Mouse (Mus musculus) lung, postnatal 36 days (tissue): ENCODE data around the gene Phf21a.
"Not testable (repeated sequence)": the region's sequence is repeated elsewhere in the genome, so short reads cannot be mapped to it uniquely, and the experiment has no call there.

ENCODE experiments used
- DNase-seq: peaks from one replicate; pipeline ENCODE4 v3.0.0; 2022; ENCODE audit warnings: mixed read lengths

Phf21a gene

DNA sequence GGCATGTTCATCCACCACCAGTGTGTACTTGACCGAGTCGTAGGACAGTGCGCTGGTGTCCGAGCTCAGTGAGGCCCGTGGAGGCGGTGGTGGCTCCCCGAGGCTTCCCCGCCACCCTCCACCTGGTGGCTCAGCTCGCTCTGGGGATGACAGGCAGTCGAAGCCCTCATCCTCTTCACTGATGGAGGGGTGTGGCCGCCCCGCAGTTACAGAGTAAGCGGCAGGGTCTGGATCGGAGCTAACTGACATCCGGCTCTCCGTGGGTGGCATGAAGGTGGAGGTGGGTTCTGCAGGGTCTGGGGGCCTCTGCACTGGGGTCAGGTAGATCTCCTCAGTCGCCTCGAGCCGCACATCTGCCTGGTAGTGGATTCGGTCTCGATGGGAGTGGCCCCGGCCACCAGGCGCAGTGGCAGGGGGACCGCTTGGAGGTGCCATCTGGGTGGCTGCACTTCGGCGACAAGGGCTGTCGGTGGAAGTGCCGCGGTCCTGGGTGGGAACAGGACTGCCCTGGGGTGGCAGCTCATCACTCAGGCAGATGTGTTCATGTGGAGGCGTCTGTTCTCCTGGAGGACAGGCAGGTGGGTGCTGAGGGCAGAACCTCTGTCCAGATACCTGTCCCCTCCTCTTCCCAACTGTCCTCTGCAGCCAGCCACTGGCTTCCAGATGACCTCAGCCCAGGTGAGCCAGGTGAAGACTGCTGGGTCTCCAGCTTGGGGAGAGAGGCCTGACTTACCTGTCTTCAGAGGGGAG, 294.1 kb downstream of the Phf21a start:
- DNase-seq = no peak

DNA sequence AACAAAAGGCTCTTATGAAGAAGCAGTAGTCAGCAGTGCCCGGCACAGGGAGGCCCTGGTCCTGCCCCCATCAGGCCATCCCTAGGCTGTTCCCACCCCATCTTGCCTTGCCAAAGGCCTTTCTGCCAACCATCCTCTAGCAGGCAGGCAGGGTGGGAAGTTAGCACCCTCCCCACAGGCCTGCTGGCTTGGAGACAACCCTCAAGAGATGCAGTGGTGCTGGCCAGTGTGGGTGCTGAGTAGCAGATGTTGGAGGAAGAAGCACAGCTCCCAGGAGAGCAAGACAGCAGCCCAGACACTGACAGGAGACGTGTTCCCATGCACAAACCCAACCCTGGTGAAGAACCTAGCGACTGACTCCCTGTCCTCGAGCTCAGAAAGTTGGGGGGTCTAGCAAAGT, 294.7 kb downstream of the Phf21a start:
- DNase-seq = no peak

DNA sequence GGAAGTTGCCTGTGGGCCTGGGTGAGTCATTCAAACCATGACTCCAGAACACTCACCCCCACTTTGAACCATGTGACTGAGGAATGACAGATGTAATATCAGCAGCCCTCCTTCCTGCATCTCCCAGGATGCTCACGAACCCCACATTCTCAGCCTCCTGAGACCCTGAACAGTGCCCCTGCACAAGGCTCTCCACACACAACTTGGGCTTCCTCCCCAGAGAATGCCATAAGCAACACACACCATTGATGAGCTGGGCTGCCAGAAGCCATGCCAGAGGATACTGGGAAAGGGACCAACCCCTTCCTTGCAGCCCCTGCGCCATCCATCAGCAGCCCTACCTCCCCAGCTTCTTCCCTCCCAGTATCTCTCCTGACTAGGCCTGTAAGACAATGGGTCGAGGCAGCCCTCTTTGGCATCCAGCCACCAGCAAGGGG, 295.2 kb downstream of the Phf21a start:
- no peak for DNase-seq

DNA sequence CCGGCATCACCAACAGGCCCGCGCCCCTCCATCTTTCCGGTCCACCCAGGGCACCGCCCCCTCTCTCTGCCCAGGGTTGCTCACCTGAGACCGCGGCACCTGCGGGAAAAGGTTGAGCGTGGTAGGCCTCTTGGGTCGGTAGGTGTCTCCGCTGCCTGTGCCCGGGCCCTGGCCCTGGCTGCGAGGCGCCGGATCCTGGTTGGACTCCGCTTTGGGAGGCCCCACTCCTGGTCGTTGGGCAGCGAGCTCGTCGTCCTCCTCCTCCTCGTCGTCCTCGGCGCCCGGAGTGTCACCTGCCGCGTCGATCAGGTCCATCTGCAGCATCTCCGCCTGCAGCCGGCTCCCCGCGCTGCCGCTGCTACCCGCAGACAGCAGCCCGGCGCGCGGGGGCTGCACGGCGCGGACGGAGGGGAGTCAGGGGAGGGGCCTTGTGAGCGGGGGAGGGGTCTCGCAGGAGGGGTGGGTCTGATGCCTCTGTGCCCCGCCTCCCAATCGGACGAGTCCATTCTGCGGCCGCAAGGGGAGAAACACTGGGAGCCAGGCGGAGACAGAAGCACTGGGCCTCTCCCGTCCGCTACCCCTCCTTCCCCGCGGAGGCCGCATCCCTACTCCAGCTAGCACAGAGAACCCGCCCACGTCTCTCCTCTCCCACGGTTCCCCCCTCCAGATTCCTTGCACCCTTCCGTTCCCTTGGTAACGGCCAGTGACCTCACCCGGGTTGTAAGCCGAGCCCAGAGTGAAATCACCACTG, 296.1 kb downstream of the Phf21a start:
- DNase-seq = peak; percentile 84

DNA sequence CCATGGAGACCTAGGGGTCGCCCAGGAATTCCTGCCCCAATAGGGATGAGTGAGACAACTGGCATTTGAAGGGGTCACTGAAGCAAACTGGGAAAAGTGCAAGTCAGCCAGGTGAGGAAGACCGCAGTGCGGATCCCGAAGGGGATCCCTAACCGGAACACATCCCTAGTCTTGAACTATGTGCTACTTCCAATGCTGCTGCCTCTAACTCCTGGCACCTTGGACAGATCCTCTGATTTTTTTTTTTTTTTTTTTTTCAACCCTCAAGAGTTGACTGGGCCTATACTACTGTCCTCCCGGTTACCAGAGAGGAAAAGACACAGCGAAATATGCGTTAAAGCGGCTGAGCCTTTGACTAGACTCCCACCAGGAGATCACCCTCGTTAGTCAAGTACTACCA, 296.7 kb downstream of the Phf21a start:
- no peak for DNase-seq

DNA sequence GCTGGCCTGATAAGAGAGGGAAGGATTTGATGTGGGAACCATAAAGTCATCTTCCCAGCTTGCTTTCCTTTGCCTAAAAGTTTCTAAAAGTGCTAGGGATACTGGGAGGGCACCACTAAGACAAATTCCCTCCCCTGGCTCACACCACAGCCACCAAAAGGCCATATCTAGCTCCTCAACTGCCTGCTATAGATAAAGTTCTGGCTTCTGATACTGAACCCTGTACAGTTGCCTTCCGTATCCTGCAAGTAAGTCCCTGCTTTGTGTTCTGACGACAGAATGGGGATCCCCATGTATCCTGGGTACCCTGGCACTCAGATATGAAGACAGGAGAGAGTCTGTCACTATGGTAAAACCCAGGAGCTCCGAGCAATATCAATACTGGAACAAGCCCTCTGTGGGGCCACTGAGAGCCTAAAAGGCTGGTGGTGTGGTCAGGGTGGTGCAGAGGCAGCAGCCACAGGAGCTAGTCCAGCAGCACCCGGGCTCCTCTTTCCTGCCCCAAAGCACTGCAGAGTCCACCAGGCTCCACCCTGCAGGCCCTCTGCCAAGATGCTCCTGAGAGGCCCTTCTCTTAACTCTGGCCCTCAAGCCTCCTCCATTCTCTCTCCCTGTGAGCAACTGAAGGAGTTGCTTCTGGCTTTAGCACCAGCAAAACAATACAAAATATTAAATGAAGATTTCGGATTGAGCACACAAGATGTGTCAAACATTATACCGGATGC, 297.5 kb downstream of the Phf21a start:
- DNase-seq = peak; percentile 81

DNA sequence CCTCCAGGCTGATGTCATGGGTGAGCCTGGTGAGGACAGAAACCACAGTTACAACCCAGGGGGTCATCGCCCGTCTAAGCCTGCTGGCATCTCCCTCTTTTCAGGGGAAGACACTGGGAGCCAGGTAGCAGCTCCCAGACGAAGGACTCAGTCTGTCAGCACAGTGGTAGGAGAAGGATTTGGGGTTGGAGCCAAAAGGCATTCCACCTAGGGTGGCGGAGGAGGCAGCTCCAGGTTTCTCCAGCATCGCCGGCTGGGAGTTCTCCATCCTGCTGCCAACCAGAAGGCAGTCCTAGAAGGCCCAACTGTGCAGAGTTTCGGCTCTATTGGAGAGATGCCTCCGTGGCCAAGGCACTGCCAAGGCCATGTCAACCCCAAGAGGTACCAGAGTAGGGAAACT, 298.2 kb downstream of the Phf21a start:
- DNase-seq = no peak

DNA sequence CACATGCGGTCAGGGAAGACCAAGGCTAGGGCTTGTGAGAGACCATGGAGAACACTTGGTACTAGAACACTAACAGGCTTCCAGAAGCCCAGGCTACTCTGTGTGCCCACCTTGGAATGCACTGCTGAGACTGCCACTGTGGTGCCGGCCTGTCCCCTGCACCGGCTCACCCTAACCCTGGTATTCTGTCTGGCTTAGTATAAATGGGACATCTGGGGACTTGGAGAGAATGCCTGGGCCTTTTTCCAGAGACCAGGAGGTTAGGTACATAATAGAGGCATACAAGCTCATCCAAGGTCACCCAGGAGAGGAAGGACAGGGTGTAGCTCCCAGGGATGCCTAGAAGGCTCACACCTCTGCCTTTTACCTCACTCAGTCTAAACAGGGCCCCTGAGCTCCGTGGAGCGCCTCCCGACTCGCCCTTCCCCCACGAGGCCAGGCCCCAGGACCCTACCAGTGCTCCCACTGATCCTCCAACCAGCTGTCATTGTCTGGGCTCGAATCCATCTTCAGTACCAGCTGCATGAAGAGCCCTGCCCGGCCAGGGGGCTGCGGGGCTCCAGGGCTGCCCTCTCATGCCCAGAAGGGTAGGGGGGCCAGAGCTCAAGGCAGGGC, 298.9 kb downstream of the Phf21a start:
- no peak for DNase-seq

DNA sequence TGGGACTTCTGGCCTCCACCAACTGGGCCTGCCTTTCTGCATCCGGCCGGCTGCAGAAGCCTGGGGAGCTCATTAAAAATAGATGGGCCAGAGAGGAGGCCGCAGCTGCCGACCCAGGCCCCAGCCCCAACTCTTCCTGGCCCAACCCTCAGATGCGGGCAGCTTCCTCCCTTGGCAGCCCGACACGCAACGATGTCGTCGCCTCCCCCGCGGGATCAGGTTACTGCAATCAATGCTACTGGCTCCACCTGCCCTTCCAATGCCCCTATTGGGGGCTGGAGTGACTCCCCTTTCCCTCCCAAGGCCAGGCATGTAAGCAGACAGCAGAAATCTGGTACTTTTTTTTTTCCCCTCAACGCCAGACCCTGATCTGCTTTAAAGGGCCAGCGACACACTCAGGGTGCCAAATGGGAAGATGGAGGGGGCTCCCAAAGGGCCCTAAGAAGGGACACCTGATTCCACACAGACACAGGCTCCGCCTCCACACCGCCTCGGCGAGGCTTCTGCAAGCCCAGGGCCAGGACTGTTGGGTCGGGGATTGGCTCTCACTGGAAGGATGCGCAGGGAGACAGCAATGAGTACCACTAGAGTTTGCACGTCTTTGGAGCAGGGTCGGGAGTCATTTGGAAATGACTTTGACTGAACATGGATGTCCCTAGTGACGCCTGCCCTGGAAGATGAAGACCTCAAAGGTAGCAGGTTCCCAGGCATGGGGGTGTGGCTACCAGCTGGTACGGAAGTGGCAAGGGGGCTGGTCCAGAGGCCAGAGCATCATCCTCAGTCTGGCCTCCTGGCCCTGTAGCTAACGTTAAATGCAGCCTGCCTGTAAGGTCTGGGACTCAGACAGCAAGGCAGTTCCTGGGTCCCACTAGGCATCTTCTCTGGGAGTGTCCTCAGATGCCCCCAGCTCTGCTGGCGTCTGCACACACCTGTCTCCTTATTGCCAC, 299.7 kb downstream of the Phf21a start:
- no peak for DNase-seq

DNA sequence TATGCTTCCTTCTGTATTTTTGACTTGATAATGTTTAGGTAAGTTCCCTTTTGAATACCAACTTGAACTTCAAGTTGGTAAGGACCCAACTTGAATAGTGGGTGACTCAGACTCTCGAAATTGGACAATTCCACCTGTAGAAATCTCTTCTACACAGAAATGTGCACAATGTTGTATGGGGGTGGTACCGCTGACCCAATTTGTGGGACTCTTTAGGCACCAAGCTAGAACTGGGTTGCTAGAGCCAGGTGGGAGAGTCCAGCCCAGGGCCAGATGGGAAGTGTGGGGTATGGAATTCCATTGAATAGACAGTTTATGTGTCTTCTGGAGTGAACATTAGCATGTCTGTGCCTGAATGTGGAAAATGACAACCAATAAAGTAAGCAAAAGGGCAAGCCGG, 302.6 kb downstream of the Phf21a start:
- DNase-seq = no peak

DNA sequence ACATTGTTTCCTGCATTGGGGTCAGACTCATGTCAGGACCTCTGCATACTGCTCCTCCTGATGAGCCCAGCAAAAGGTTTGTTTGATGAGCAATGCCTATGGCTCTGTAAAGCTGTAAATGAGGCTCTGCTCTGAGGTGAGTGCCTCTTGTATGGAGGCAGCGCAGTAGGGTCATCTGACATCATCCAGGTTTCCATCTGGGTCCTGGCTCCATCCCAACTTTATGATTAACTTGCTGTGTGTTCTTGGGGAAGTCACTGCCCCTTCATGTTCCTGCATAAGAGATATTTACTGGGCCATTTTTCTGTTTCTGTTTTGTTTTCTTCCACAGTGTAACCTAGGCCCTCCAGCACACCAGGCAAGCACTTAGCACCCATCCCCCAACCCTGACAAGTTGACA, 304.5 kb downstream of the Phf21a start:
- DNase-seq = no peak

DNA sequence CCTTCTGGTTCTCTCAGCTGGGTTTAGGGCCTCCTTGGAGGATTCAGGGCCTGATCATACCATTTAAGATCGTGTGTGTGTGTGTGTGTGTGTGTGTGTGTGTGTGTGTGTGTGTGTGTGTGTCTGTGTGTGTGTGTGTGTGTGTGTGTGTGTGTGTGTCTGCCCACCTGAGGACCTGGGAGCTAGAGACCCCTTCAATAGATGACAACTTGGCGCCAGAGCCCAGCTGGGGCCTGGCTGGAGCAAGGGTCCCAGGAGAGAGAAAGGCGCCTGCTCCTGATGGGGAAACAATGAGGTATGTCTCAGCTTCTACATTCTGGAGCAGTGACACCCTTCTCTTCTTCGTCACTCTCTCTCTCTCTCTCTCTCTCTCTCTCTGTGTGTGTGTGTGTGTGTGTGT, 307.0 kb downstream of the Phf21a start:
- DNase-seq = not testable (repeated sequence)

DNA sequence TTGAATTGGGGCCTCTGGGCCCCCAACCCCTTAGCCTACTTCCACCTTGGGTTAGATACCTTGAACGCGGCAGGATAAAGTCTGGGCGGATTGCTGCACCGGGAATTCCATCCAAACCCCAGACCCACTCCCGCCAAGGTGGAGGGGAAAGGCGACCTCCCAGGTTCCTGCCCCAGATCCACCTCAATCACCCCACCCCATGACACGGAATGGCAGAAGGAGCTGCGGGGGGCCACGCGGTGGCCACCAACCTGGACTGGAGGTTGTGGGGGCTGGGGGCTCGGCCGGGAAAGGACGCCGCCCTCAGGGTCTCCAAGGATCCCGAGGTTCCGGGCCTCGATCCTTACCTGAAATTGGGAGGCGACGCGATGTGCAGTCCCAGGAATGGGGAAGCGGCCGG, 307.8 kb downstream of the Phf21a start:
- no peak for DNase-seq

DNA sequence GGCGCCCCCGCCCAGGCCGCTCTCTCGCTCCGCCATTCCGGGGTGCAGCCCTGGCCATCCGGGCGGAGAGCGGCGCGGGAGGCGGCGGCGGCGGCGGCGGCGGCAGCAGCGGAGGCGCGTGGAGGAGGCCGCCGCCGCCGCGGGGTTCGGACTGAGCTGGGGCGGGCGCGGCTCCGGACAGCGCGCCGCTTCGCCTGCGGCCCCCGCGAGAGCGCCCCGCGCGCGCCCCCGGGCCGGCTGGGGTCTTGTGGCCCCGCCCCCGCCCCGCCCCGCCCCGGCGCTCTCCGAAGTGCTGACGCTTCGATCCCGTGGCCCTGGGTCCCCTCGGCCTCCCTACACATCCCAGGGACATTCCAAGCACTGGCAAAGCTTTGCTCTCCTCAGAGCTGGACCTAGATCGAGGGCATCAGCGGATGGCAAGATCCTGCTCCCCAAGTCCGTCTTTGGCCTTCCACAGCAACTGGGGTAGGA, 308.2 kb downstream of the Phf21a start, which contains the start of gene Mapk8ip1:
Gene Mapk8ip1, minus strand, starts transcription at position 173 of the 471 bp plus-strand sequence.
- no peak for DNase-seq

DNA sequence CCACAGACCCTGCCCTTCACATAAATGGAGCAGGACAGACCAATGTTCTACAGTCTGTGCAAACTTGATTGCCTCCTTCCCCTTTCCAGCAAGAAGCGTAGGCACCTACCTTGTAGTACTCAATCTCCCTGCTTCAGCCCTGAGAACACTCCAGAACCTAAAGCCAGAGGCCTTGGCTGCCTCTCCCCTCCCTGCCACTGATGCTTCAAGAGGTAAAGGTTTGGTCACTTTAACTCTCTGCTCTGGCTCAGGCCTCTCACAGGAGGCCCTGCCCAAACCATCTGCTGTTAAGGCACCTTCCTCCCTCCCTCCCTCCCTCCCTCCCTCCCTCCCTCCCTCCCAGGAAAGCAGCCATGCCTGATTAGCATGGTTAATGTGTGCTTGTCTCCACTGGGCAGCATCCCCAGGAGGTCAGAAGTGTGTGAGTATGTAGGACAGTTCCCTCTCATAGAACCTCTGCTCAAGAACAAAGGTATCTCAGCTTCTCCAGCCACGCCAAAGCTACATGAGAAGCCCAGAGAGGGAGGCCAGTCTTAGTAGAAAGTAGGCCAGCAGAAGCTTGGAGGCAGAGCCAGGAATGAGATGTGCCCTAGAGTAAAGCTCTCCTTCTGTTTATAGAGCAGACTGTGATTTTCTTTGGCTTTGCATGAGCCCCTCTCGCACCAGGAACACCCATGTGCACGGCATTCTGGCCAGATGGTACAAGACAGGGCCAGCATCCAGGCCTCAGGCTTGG, 309.8 kb downstream of the Phf21a start:
- DNase-seq = no peak

DNA sequence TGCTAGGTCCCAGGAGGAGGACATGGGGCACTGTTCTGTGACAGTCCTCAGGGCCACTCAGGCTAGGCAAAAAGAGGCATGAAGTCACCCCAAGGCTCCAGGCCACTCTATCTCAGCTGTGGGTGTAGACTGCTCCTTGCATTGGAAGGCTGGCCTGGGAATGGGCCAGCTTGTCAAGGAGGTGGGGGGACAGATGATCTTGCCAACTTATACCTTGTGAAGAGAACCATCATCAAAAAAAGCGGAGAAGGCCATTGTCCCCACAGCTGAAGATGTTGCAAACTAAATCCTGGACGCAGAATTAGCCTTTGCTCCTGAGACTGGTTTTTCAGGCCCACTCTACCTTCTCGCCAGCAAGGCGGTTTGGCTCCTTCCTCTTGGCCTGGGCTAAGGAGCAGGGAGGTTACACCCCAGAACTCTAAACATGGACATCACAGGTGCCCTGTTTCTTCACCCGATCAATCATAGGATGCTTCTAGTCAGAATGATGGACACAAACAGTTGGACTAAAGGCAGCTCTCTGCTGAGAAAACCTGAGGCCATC, 310.9 kb downstream of the Phf21a start:
- no peak for DNase-seq

DNA sequence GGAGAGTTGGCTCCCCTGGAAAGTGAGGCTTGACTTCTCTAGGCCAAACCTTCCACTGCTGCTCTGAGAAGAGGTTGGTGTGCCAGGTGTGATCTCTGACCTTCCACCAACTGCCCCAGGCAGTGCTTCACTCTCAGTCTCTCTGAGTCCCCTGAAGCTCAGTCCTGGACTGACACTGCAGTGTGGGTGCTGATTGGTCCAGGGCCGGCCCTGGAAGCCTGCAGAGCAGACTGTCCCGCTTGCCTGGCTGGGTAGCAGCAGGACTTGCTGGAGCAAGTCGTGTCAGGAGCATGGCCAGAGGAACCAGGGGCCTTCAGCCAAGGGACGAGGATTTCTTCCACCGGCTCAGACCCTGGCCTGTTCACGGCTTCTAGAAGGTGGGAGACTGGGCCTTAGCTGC, 311.8 kb downstream of the Phf21a start:
- no peak for DNase-seq

DNA sequence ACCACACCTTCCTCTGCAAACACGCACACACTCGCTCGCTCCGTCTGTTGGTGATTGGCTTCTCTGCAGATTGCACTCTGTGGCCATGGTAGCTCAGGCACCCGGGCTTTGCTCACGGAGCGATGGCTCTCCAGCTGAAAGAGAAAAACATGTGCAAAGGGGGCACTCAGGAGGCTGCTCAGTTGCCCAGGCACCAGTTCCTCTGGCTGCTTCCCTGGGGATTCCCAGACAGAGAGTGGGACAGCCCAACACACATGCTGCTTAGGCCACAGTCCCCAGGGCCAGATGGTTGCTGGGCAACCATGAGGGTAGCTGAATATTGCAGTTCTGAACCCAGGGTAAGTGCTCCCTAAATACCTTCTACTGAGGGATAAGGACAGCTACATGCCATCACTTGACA, 312.8 kb downstream of the Phf21a start:
- peak; percentile 44 for DNase-seq

DNA sequence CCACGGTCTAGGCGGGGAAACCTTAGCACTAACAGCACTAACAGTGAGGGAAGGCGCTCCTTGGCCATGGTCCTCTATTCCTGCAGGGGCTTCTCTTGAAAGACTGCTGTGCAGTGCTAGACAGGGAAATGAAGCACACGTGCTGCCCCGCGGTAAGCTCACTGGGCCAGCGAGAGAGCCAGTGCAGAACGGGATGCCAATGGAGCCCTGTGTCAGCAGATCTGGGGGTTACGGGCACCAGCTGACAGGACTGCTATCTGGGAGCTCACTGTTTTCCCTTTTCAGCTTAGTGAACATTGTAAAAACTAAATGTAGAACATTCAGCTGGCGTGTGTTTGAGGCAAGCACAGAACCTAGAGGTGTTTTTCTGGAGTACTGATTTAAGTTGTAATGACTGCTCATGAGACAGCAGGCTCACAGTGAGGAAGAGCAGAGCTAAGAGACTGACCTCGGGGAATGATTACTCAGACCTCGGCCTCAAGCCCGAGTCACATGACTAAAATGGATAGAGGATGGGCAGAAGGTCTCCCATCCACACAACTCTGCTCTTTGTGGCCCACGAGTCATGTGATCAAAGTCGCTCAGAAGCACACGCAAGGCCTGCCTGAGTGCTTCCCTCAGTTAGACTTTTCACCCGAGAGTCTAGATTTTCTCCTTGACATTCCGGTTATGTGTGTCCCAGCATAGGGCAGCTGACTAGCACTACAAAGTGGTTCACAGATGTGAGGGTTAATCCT, 315.6 kb downstream of the Phf21a start:
- no peak for DNase-seq

DNA sequence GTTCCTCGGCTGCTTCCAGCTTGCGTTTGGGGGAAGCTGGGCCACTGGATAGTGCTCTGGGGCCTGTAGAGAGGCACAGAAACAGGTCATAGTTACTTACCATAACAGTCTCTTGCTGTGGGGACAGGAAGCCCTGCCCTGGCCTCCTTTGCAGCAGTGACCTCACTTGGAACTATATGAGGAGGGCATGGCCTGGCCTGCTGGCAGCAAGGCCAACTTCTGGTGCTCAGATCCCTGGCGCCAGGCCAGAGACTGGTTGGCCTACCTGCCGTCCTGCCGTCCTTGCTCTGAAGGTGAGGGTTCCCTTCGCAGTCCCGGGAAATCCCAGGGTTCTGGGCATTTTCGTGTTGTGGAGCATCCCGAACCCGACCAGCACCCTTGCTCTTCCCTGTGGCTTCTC, 318.8 kb downstream of the Phf21a start:
- no peak for DNase-seq
